9 mouse cellular contexts compared by ENCODE assay signal in genomic region chr8:122656056-122656999, GRCm38 (mm10). TPM values are rescaled to one million over a fixed set of nuclear protein-coding genes. Genes with fewer than 3 reads are reported as not detected.
A peak's percentile ranks its signal among the peaks of the same experiment; 100 is the strongest.
DNase-seq lines count a peak whose midpoint lies in the region.
"Had no signal": no experiment of that assay in that cellular context is flagged by ENCODE, and none has a peak within 500 bp of the region (broad histone marks: within the 10 kb centered on the region; RNA-seq: fewer than 3 reads in every experiment).

No protein-coding gene starts in this region.

- intact Hi-C loops in heart, postnatal 14 days (cut with DNase I) = no loop called here

- DNase-seq in cerebellum, postnatal 14 days = peak; percentile 57 to 60
- DNase-seq in cerebellum, adult 11-12 months = no peak
- peak; percentile 93 for DNase-seq in adrenal gland, adult 8-10 months
- DNase-seq in heart, postnatal 14 days = peak; percentile 71 to 77
- DNase-seq in lung, postnatal 4 days = peak; percentile 74 to 84
- no peak for DNase-seq in right cerebral cortex, postnatal 25 days
- DNase-seq in gastrocnemius, postnatal 10 days = no peak
- no peak for DNase-seq in neural tube, embryonic 10.5 days (ENCODE audit: extremely low spot score, low spot score)

RNA-seq across cellular contexts. Expression of gene Pabpn1l, which starts 33.8 kb away (rescaled TPM):
- not detected for total RNA-seq in adrenal gland, adult 8-10 months (2022)
- total RNA-seq in heart, postnatal 14 days (2021) = under 1 TPM in 1 of 2 experiments, not detected in 1; 0.20 TPM
- total RNA-seq in gastrocnemius, postnatal 10 days (2021) = not detected
- total RNA-seq: adrenal gland, postnatal 4 days had no signal

RNA-seq across cellular contexts. Expression of gene Cbfa2t3, which starts 42.6 kb away (rescaled TPM):
- 10 to 100 TPM; 10.9 to 21.7 (median 15.3) TPM for total RNA-seq in adrenal gland, adult 8-10 months (2022)
- total RNA-seq in heart, postnatal 14 days (2021) = 10 to 100 TPM; 22.1 to 25.3 TPM
- 10 to 100 TPM; 19.0 to 20.1 TPM for total RNA-seq in gastrocnemius, postnatal 10 days (2021)

RNA-seq across cellular contexts. Expression of gene Trappc2l, which starts 44.9 kb away (rescaled TPM):
- total RNA-seq in adrenal gland, adult 8-10 months (2022) = 10 to 100 TPM; 61.7 to 64.9 (median 62.9) TPM
- 10 to 100 TPM; 45.9 to 57.2 TPM for total RNA-seq in heart, postnatal 14 days (2021)
- 10 to 100 TPM; 52.7 to 52.8 TPM for total RNA-seq in gastrocnemius, postnatal 10 days (2021)

RNA-seq across cellular contexts. Expression of gene Galns, which starts 45.1 kb away (rescaled TPM):
- 10 to 100 TPM in 2 of 4 experiments, 1 to 10 TPM in 2; 6.4 to 11.6 (median 9.1) TPM for total RNA-seq in adrenal gland, adult 8-10 months (2022)
- 1 to 10 TPM; 3.5 to 4.1 TPM for total RNA-seq in heart, postnatal 14 days (2021)
- total RNA-seq in gastrocnemius, postnatal 10 days (2021) = 1 to 10 TPM; 4.5 to 7.4 TPM

Comparison
In these comparisons a context has a peak if more than half of its experiments do, and no peak if none do; other contexts are left out.
1. DNase-seq: peak in cerebellum, postnatal 14 days (2 of 2), adrenal gland, adult 8-10 months (single experiment), heart, postnatal 14 days (2 of 2) and lung, postnatal 4 days (2 of 2); none in cerebellum, adult 11-12 months (single experiment), right cerebral cortex, postnatal 25 days (single experiment), gastrocnemius, postnatal 10 days (single experiment) and neural tube, embryonic 10.5 days (single experiment).